Mouse (Mus musculus) brain, adult 10 weeks (tissue): ENCODE results near the gene Rrh. TPM values are rescaled to one million over a fixed set of nuclear protein-coding genes. Genes with fewer than 3 reads are reported as not detected.

Experiments used
- polyA plus RNA-seq: library from polyadenylated mRNA; stranded (reverse); fragments of 350-450 nt; fragmentation: Illumina TruSeq; extraction: RNeasy Lipid Tissue Mini Kit (QIAGEN cat#74804); gene quantifications from one replicate; pipeline ENCODE4 v1.2.3, GENCODE M21; 2015; ENCODE audit warnings: low read depth, low replicate concordance

Rrh gene
- 0.71 TPM for polyA plus RNA-seq

GRCm38 (mm10) chr3:129822206-129822775 lies at the start of gene Rrh:
TSS of gene Rrh (minus strand) at chr3:129822587.

DNA sequence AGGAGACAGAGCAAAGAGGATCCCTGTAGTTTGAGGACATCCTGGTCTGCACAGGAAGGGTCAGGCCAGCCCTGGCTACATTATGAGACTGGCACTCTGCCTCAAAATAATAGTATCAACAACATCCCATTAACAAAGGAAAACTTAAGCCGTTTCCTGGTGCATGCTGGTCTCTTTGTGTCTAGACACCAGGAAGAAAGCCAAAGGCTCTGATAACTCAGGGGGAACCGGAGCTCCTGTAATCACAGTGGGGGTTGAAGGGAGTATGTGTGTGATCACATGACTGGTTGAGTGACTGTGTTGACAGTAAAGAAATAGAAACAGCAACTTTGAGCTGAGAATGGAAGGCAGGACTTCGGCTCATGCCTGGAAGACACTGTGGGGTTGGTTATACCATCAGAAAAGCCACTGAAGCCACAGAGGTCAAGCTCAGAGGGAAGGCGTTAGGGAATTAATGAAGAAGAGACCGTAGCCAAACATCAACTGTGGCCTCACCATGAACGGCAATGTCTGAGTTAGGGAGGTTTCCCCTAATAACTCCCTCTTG lies 13.1 kb upstream of the Rrh start, which contains the start of gene Cfi:
Cfi (plus strand) TSS at position 497 of the 547 bp plus-strand sequence.

GRCm38 (mm10) chr3:129831035-129831568 lies 8.7 kb upstream of the Rrh start, which contains the start of gene Gar1:
TSS of gene Gar1 (minus strand) at chr3:129831396.

GRCm38 (mm10) chr3:129803765-129804164 lies 18.6 kb downstream of the Rrh start, which contains the start of gene Lrit3:
TSS of gene Lrit3 (minus strand) at chr3:129804030.

DNA sequence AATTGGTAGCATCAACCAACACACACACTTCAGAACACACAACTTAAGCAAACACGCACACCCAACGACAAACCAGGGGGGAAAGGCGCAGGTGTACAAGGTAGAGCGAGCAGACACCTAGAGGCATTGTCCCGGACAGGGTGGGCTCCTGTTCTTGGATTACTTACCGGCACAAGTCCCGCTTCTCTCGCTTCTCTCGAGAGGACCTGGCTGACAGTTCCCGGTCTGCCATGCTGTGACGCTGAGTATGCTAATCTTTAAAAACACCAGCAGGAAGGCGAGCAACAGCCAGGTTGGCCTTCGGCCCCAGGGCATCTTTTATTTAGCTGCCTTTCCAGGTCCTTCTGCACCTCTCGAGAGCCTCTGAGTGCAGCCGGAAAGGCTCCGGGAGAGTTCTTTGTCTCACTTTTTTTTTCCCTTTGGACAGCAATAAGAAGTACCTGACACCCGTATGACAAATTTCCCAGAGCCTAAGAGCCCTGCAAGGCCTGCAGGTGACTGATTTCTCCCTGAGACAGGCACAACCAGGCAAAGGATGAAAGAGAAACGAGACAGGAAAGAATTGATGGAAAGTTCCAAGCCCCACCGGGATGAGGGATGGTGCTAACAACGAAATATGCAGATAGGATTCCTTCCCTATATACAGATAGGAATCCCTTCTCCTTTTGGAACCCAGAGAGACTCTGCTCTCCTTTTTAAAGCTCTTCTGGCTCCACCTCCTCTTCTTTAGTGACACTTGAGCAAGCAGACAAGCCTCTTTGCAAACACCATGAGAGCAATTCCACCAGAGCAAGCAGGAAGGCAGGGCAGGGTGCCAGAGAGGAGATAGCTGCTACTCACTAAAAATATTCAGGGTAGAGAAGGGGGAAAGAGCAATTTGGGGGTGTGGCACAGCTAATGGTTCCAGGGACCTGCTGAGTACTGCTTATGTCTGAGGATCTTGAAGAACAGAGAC lies 67.5 kb downstream of the Rrh start, which contains the start of gene Egf:
Egf (minus strand) TSS at position 667 of the 955 bp plus-strand sequence.

Other genes starting within 250 kb of the Rrh start
- gene Egf, start 67.3 kb downstream of the Rrh start, polyA plus RNA-seq: 1.5 TPM
- not detected for gene Lrit3, start 18.6 kb downstream of the Rrh start, polyA plus RNA-seq
- 40.2 TPM for gene Gar1, start 8.8 kb upstream of the Rrh start, polyA plus RNA-seq
- gene Cfi, start 13.3 kb upstream of the Rrh start, polyA plus RNA-seq: not detected
- gene Pla2g12a, start 56.0 kb upstream of the Rrh start, polyA plus RNA-seq: 23.9 TPM
- gene Casp6, start 78.8 kb upstream of the Rrh start, polyA plus RNA-seq: 6.4 TPM
- 3.2 TPM for gene Mcub, start 147.6 kb upstream of the Rrh start, polyA plus RNA-seq
- 42.7 TPM for gene Sec24b, start 239.0 kb upstream of the Rrh start, polyA plus RNA-seq